Mouse (Mus musculus) limb, embryonic 14.5 days (tissue): ENCODE measurements around the gene 4930524J08Rik. TPM values are rescaled to one million over a fixed set of nuclear protein-coding genes. Genes with fewer than 3 reads are reported as not detected.

Experiments
- ATAC-seq: fragments of 200-750 bp; cut with Nextera tagmentation; 2 replicates; pipeline ENCODE4 v1.8.0; 2017; ENCODE audit warnings: low read depth, moderate number of reproducible peaks, moderate TSS enrichment; ENCODE audit not compliant: low FRiP score
- DNase-seq: peaks from one replicate; pipeline ENCODE4 v3.0.0-alpha.2; 2015; ENCODE audit warnings: low spot score
- H3K27ac ChIP-seq: fragments of 300-500 bp; sonication (generic); replicated peaks from 2 replicates; pipeline ENCODE4 v1.5.1; 2014; ENCODE audit warnings: low read depth, mild to moderate bottlenecking, low read length, moderate library complexity, mixed read lengths
- H3K27me3 ChIP-seq: fragments of 300-500 bp; sonication (generic); 2 replicates; pipeline ENCODE4 v1.6.1; 2014; ENCODE audit warnings: low read length, mixed read lengths; ENCODE audit not compliant: control insufficient read depth, insufficient read depth
- H3K36me3 ChIP-seq: fragments of 300-500 bp; sonication (generic); 2 replicates; pipeline ENCODE4 v1.6.1; 2014; ENCODE audit warnings: mild to moderate bottlenecking, low read length, moderate library complexity, mixed read lengths; ENCODE audit not compliant: control insufficient read depth, insufficient read depth
- H3K4me1 ChIP-seq: fragments of 300-500 bp; sonication (generic); 2 replicates; pipeline ENCODE4 v1.6.1; 2014; ENCODE audit warnings: antibody characterized with exemption, low read length, mixed read lengths; ENCODE audit not compliant: control insufficient read depth, insufficient read depth
- H3K4me2 ChIP-seq: fragments of 300-500 bp; sonication (generic); replicated peaks from 2 replicates; pipeline ENCODE4 v1.6.1; 2014; ENCODE audit warnings: low read depth, mild to moderate bottlenecking, low read length, moderate library complexity; ENCODE audit not compliant: severe bottlenecking
- H3K4me3 ChIP-seq: fragments of 300-500 bp; sonication (generic); replicated peaks from 2 replicates; pipeline ENCODE4 v1.5.1; 2014; ENCODE audit warnings: low read length
- H3K9ac ChIP-seq: fragments of 300-500 bp; sonication (generic); 2 replicates; pipeline ENCODE4 v1.6.1; 2014; ENCODE audit warnings: mild to moderate bottlenecking, low read depth, low read length, moderate library complexity; ENCODE audit not compliant: severe bottlenecking
- H3K9me3 ChIP-seq: fragments of 300-500 bp; sonication (generic); 2 replicates; pipeline ENCODE4 v1.6.1; 2016; ENCODE audit warnings: low read length; ENCODE audit not compliant: control insufficient read depth
- POLR2A ChIP-seq: fragments of 200-500 bp; IDR thresholded peaks from 2 replicates; pipeline ENCODE4 v1.8.0; 2012; ENCODE audit warnings: inconsistent platforms, mild to moderate bottlenecking, moderate library complexity, borderline replicate concordance; ENCODE audit not compliant: insufficient read depth, insufficient read length; ENCODE audit errors: extremely low read depth
- WGBS: fragments of 180-500 bp; shearing (Covaris S2); extraction: QIAGEN DNeasy Blood & Tissue Kit; methylation state at CpG from one replicate; pipeline ENCODE4 v1.1.7; 2014; 5-methylcytosine and 5-hydroxymethylcytosine counted together
- polyA plus RNA-seq, 2 experiments: library from polyadenylated mRNA; depleted of rRNA in 1 of 2; stranded (reverse) in 1 of 2; unstranded in 1 of 2; fragments of >200 nt; fragmentation: Nextera tagmentation in 1 of 2; extraction: Ambion mirVana in 1 of 2; gene quantifications; 2 replicates each; pipeline versions ENCODE4 v1.2.1 to v1.2.3; 2012 to 2014

4930524J08Rik gene
- polyA plus RNA-seq, 2 experiments = 2.0 to 6.6 TPM

- Histone ChIP-seq H3K9ac (no peak overlapping the region), H3K4me3 (no peak overlapping the region)
- WGBS = 45% methylated on average over 2 of the region's 2 CpGs
These were observed 4.9 kb upstream of the 4930524J08Rik start for GRCm38 (mm10) chr5:99973941-99974340.

DNA sequence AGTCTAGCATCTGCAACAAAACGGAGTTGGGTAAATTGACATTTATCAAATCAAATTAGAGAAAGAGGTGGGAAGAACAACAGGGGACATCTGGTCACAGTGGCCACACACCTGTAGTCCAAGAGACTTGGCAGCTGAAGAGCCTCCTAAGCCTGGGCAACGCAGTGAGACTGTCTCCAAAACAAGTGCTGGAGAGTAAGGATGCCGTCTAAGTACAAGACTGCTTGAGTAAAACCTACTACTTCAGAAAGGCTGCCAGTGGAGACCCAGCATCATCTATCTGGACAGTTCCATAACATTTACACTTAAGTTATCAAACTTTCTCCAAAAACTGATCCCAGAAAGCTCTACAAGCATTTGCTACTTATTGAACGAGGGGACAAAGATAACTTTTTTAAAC, 3.8 kb upstream of the 4930524J08Rik start:
- peaks cover 22% of the 10 kb centered on the region for H3K36me3 ChIP-seq
- no peaks in the 10 kb centered on the region for H3K9me3 ChIP-seq
- WGBS = 63% methylated on average over 4 of the region's 4 CpGs
- ATAC-seq (no peak), DNase-seq (no peak)
- H3K27me3 ChIP-seq = no peaks in the 10 kb centered on the region
- peaks cover 19% of the 10 kb centered on the region for H3K4me1 ChIP-seq
- H3K4me3 ChIP-seq = peak overlapping the region; percentile 96
- H3K27ac ChIP-seq = no peak overlapping the region
- H3K4me2 ChIP-seq = peak overlapping the region; percentile 72
- no peak for TF ChIP-seq POLR2A
- H3K9ac ChIP-seq = no peak overlapping the region

More at GRCm38 (mm10) chr5:99973941-99974340, 4.9 kb upstream of the 4930524J08Rik start:
- no peak for TF ChIP-seq POLR2A
- no peak for ATAC-seq
- H3K27ac ChIP-seq = no peak overlapping the region
- no peaks in the 10 kb centered on the region for H3K27me3 ChIP-seq
- H3K4me1 ChIP-seq = peaks cover 17% of the 10 kb centered on the region
- no peak for DNase-seq
- H3K4me2 ChIP-seq = no peak overlapping the region; the same call in 1 of the 2 replicates
- H3K9me3 ChIP-seq = no peaks in the 10 kb centered on the region
- peaks cover 30% of the 10 kb centered on the region for H3K36me3 ChIP-seq

GRCm38 (mm10) chr5:99975776-99976175, 3.1 kb upstream of the 4930524J08Rik start:
- H3K9me3 ChIP-seq = no peaks in the 10 kb centered on the region
- no peak overlapping the region for H3K9ac ChIP-seq
- peak overlapping the region; percentile 72 for H3K4me2 ChIP-seq
- peaks cover 19% of the 10 kb centered on the region for H3K4me1 ChIP-seq
- H3K27ac ChIP-seq = no peak overlapping the region
- 52% methylated on average over 1 of the region's 1 CpGs for WGBS
- no peak for TF ChIP-seq POLR2A
- peaks cover 18% of the 10 kb centered on the region for H3K36me3 ChIP-seq
- peak overlapping the region; percentile 96 for H3K4me3 ChIP-seq
- no peaks in the 10 kb centered on the region for H3K27me3 ChIP-seq
- DNase-seq (no peak), ATAC-seq (no peak)

GRCm38 (mm10) chr5:99976334-99976955, 2.4 kb upstream of the 4930524J08Rik start:
- no peak for TF ChIP-seq POLR2A
- DNase-seq (peak; percentile 52), ATAC-seq (no peak)
- H3K9ac ChIP-seq = peak overlapping the region; percentile 97
- H3K36me3 ChIP-seq = peaks cover 16% of the 10 kb centered on the region
- H3K4me3 ChIP-seq = peak overlapping the region; percentile 96
- peaks cover 19% of the 10 kb centered on the region for H3K4me1 ChIP-seq
- WGBS = 9% methylated on average over 8 of the region's 8 CpGs
- peak overlapping the region; percentile 72 for H3K4me2 ChIP-seq
- H3K27ac ChIP-seq = no peak overlapping the region
- H3K9me3 ChIP-seq = no peaks in the 10 kb centered on the region
- no peaks in the 10 kb centered on the region for H3K27me3 ChIP-seq

DNA sequence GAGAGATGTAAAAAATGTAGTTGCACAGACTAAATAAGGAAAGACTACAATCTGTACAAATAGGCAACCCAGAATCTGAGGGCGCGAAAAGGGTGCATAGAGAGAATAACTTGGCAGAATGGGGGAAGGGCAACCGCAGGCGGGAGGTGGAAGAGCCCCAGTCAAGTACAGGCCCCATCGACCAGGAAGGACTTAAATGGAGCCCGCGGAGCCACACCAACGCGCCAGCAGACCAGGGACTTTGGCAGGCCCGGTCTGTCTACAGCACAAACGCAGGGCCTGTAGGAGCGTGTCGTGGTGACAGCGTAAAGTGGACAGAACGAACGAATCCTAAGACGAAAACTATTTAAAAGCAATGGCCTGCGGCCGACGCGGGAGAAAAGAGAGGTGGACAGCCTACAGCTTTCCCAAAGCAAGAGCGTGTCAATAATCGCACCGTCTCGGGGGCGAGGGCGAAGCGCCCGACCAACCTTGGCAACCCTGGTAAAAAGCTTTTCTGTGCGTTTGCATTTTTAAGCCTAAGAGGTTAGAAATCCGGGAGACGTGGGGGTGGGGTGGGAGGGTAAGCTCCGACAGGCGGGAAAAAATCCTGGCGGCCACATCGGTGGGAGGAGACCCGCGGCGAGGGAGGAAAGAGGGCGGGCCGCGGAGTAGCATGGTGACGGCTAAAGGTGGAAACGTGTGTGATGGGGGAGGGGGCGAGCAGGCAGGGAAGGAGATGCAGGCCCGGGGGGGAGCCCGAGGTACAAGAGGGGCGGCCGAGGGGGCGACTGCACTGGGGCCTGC, 1.2 kb upstream of the 4930524J08Rik start:
- no peak for TF ChIP-seq POLR2A
- Histone ChIP-seq H3K4me2 (peak overlapping the region; percentile 72), H3K27ac (peak overlapping the region; percentile 100), H3K27me3 (no peaks in the 10 kb centered on the region), H3K4me1 (peaks cover 19% of the 10 kb centered on the region), H3K9me3 (no peaks in the 10 kb centered on the region), H3K9ac (peak overlapping the region; percentile 97), H3K36me3 (peaks cover 16% of the 10 kb centered on the region), H3K4me3 (peak overlapping the region; percentile 96)
- peak; percentile 72 for ATAC-seq
- under 1% methylated on average over 43 of the region's 50 CpGs for WGBS
- DNase-seq = peak; percentile 88
